Mouse (Mus musculus): ENCODE measurements around the gene Tom1l1. TPM values are rescaled to one million over a fixed set of nuclear protein-coding genes. Genes with fewer than 3 reads are reported as not detected.
"Not testable (repeated sequence)": the region's sequence is repeated elsewhere in the genome, so short reads cannot be mapped to it uniquely, and the experiment has no call there.

The Tom1l1 gene
- polyA plus RNA-seq (2012; ENCODE audit: insufficient read depth, insufficient read length, missing spikeins): 9.3 and 11.6 TPM in 2 replicates

- H3K4me3 ChIP-seq (ENCODE audit: insufficient read depth, low read depth, low read length): peak within 1 kb of the TSS; percentile 69
- H3K27ac ChIP-seq (replicated peaks; ENCODE audit: low read depth, low read length): no peak within 1 kb of the TSS
Measured at GRCm38 (mm10) chr11:90687460-90688416, at the start of gene Tom1l1. Gene Tom1l1 (minus strand): TSS chr11:90688366.

GRCm38 (mm10) chr11:90733575-90733974, 45.4 kb upstream of the Tom1l1 start:
- no peaks in the 10 kb centered on the region for H3K4me1 ChIP-seq (ENCODE audit: control insufficient read depth, insufficient read depth, insufficient read length, low read length)
- H3K4me3 ChIP-seq (ENCODE audit: insufficient read depth, low read depth, low read length): no peak overlapping the region

More at GRCm38 (mm10) chr11:90687460-90688416, at the start of gene Tom1l1:
- H3K4me1 ChIP-seq (ENCODE audit: control insufficient read depth, insufficient read depth, insufficient read length, low read length): no peaks in the 10 kb centered on the region

GRCm38 (mm10) chr11:90727354-90728125, 39.4 kb upstream of the Tom1l1 start:
- Histone ChIP-seq H3K4me1 (ENCODE audit: control insufficient read depth, insufficient read depth, insufficient read length, low read length) (no peaks in the 10 kb centered on the region), H3K4me3 (ENCODE audit: insufficient read depth, low read depth, low read length) (no peak overlapping the region), H3K27ac (replicated peaks; ENCODE audit: low read depth, low read length) (no peak overlapping the region)

More at GRCm38 (mm10) chr11:90733575-90733974, 45.4 kb upstream of the Tom1l1 start:
- no peak overlapping the region for H3K27ac ChIP-seq (replicated peaks; ENCODE audit: low read depth, low read length)

- Histone ChIP-seq H3K4me1 (ENCODE audit: control insufficient read depth, insufficient read depth, insufficient read length, low read length) (no peaks in the 10 kb centered on the region), H3K4me3 (ENCODE audit: insufficient read depth, low read depth, low read length) (no peak overlapping the region), H3K27ac (replicated peaks; ENCODE audit: low read depth, low read length) (no peak overlapping the region)
Measured at GRCm38 (mm10) chr11:90726730-90727129, 38.6 kb upstream of the Tom1l1 start.

GRCm38 (mm10) chr11:90722304-90722703, 34.1 kb upstream of the Tom1l1 start:
- no peak overlapping the region for H3K4me3 ChIP-seq (ENCODE audit: insufficient read depth, low read depth, low read length)
- no peaks in the 10 kb centered on the region for H3K4me1 ChIP-seq (ENCODE audit: control insufficient read depth, insufficient read depth, insufficient read length, low read length)

GRCm38 (mm10) chr11:90717719-90718118, 29.6 kb upstream of the Tom1l1 start:
- H3K4me1 ChIP-seq (ENCODE audit: control insufficient read depth, insufficient read depth, insufficient read length, low read length): no peaks in the 10 kb centered on the region
- H3K4me3 ChIP-seq (ENCODE audit: insufficient read depth, low read depth, low read length): no peak overlapping the region
- H3K27ac ChIP-seq (replicated peaks; ENCODE audit: low read depth, low read length): no peak overlapping the region

More at GRCm38 (mm10) chr11:90722304-90722703, 34.1 kb upstream of the Tom1l1 start:
- H3K27ac ChIP-seq (replicated peaks; ENCODE audit: low read depth, low read length): no peak overlapping the region

GRCm38 (mm10) chr11:90711596-90711995, 23.4 kb upstream of the Tom1l1 start:
- H3K4me1 ChIP-seq (ENCODE audit: control insufficient read depth, insufficient read depth, insufficient read length, low read length): no peaks in the 10 kb centered on the region
- H3K27ac ChIP-seq (replicated peaks; ENCODE audit: low read depth, low read length): no peak overlapping the region
- H3K4me3 ChIP-seq (ENCODE audit: insufficient read depth, low read depth, low read length): no peak overlapping the region

- not testable (repeated sequence) for H3K27ac ChIP-seq (replicated peaks; ENCODE audit: low read depth, low read length); H3K4me1 ChIP-seq (ENCODE audit: control insufficient read depth, insufficient read depth, insufficient read length, low read length); H3K4me3 ChIP-seq (ENCODE audit: insufficient read depth, low read depth, low read length)
Measured at GRCm38 (mm10) chr11:90707134-90707533, 19.0 kb upstream of the Tom1l1 start.

- Histone ChIP-seq H3K4me1 (ENCODE audit: control insufficient read depth, insufficient read depth, insufficient read length, low read length) (no peaks in the 10 kb centered on the region), H3K27ac (replicated peaks; ENCODE audit: low read depth, low read length) (no peak overlapping the region), H3K4me3 (ENCODE audit: insufficient read depth, low read depth, low read length) (no peak overlapping the region)
Measured at GRCm38 (mm10) chr11:90697480-90698240, 9.5 kb upstream of the Tom1l1 start.

GRCm38 (mm10) chr11:90695811-90696210, 7.6 kb upstream of the Tom1l1 start:
- no peak overlapping the region for H3K27ac ChIP-seq (replicated peaks; ENCODE audit: low read depth, low read length)
- no peak overlapping the region for H3K4me3 ChIP-seq (ENCODE audit: insufficient read depth, low read depth, low read length)

GRCm38 (mm10) chr11:90694206-90694605, 6.0 kb upstream of the Tom1l1 start:
- Histone ChIP-seq H3K27ac (replicated peaks; ENCODE audit: low read depth, low read length) (no peak overlapping the region), H3K4me1 (ENCODE audit: control insufficient read depth, insufficient read depth, insufficient read length, low read length) (no peaks in the 10 kb centered on the region), H3K4me3 (ENCODE audit: insufficient read depth, low read depth, low read length) (no peak overlapping the region)

More at GRCm38 (mm10) chr11:90695811-90696210, 7.6 kb upstream of the Tom1l1 start:
- no peaks in the 10 kb centered on the region for H3K4me1 ChIP-seq (ENCODE audit: control insufficient read depth, insufficient read depth, insufficient read length, low read length)

- no peaks in the 10 kb centered on the region for H3K4me1 ChIP-seq (ENCODE audit: control insufficient read depth, insufficient read depth, insufficient read length, low read length)
- H3K4me3 ChIP-seq (ENCODE audit: insufficient read depth, low read depth, low read length): no peak overlapping the region
- no peak overlapping the region for H3K27ac ChIP-seq (replicated peaks; ENCODE audit: low read depth, low read length)
Measured at GRCm38 (mm10) chr11:90690361-90690760, 2.2 kb upstream of the Tom1l1 start.

- no peak overlapping the region for H3K27ac ChIP-seq (replicated peaks; ENCODE audit: low read depth, low read length)
Measured at GRCm38 (mm10) chr11:90687040-90687439, 1.1 kb downstream of the Tom1l1 start.

GRCm38 (mm10) chr11:90686287-90687025, 1.7 kb downstream of the Tom1l1 start:
- Histone ChIP-seq H3K4me1 (ENCODE audit: control insufficient read depth, insufficient read depth, insufficient read length, low read length) (no peaks in the 10 kb centered on the region), H3K27ac (replicated peaks; ENCODE audit: low read depth, low read length) (no peak overlapping the region), H3K4me3 (ENCODE audit: insufficient read depth, low read depth, low read length) (peak overlapping the region; percentile 69)

More at GRCm38 (mm10) chr11:90687040-90687439, 1.1 kb downstream of the Tom1l1 start:
- Histone ChIP-seq H3K4me3 (ENCODE audit: insufficient read depth, low read depth, low read length) (peak overlapping the region; percentile 69), H3K4me1 (ENCODE audit: control insufficient read depth, insufficient read depth, insufficient read length, low read length) (no peaks in the 10 kb centered on the region)
